Mouse (Mus musculus) inflammation-experienced regulatory T-cells, adult 16 weeks (primary cell): ENCODE results near the gene Speer2. TPM values are rescaled to one million over a fixed set of nuclear protein-coding genes. Genes with fewer than 3 reads are reported as not detected.

ENCODE experiments used
- polyA plus RNA-seq: library from polyadenylated mRNA; unstranded; fragments of 100-300 nt; shearing (Covaris generic); gene quantifications from one replicate; pipeline ENCODE4 v1.2.1, GENCODE M21; 2017

Gene Speer2
- polyA plus RNA-seq, result not detected

DNA sequence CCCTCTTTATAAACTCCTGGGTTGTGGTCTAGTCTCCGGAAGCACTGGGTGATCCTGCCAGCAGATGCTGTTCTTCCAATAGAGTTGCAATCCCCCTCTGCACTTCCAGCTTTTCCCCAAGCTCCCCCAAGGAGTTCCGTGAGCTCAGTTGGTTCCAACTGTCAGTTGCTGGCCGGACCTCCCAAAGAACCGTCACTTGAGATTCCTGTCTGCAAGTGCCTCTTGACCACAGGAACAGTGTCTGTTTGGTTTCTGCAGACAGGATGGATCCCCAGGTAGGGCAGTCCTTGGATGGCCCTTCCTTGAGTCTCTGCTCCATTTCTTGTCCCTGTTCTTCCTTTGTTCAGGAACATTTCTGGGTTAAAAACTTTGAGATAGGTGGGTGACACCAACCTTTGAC is at the start of gene Speer2:
Speer2 (minus strand) TSS at position 101 of the 400 bp plus-strand sequence.

